Mouse (Mus musculus): ENCODE data around the gene Vmn2r14. TPM values are rescaled to one million over a fixed set of nuclear protein-coding genes. Genes with fewer than 3 reads are reported as not detected.
"Not testable (repeated sequence)": the region's sequence is repeated elsewhere in the genome, so short reads cannot be mapped to it uniquely, and the experiment has no call there.

Vmn2r14 gene
- not detected in 2 replicates for total RNA-seq (2014; rRNA removed)
- polyA plus RNA-seq (2012; rRNA removed), result not detected in 2 replicates

- TF ChIP-seq POLR2A (IDR thresholded peaks at IDR 0.05; ENCODE audit: extremely low read depth, insufficient read depth, low read length), result no peak
- no peak for TF ChIP-seq CTCF (IDR thresholded peaks at IDR 0.05; ENCODE audit: low read depth, low read length)
- no peaks in the 10 kb centered on the region for H3K79me2 ChIP-seq (ENCODE audit: control insufficient read depth, insufficient read depth, low read length)
- no peak for DNase-seq (ENCODE audit: extremely low read depth, low read depth, low spot score)
- H3K9ac ChIP-seq (ENCODE audit: low read depth, low read length), result no peak within 1 kb of the TSS
- no peak within 1 kb of the TSS for H3K27ac ChIP-seq (replicated peaks; ENCODE audit: insufficient read depth, low read depth, low read length)
- H3K27me3 ChIP-seq (ENCODE audit: control insufficient read depth, insufficient read depth, low read length), result no peaks in the 10 kb centered on the region
- no peaks in the 10 kb centered on the region for H3K4me1 ChIP-seq (ENCODE audit: control insufficient read depth, insufficient read depth, low read length)
- no peaks in the 10 kb centered on the region for H3K36me3 ChIP-seq (ENCODE audit: control insufficient read depth, insufficient read depth, low read length)
- WGBS, result 64% methylated on average over 3 of the region's 3 CpGs
- no peak within 1 kb of the TSS for H3K4me3 ChIP-seq (ENCODE audit: insufficient read depth, low read depth, low read length)
Measured at GRCm38 (mm10) chr5:109224608-109225007, at the start of gene Vmn2r14. Gene Vmn2r14, minus strand, starts transcription at chr5:109224708.

- WGBS, result 41% methylated on average over 2 of the region's 2 CpGs
- not testable (repeated sequence) for DNase-seq (ENCODE audit: extremely low read depth, low read depth, low spot score); H3K9ac ChIP-seq (ENCODE audit: low read depth, low read length); H3K79me2 ChIP-seq (ENCODE audit: control insufficient read depth, insufficient read depth, low read length); H3K4me1 ChIP-seq (ENCODE audit: control insufficient read depth, insufficient read depth, low read length); H3K27ac ChIP-seq (replicated peaks; ENCODE audit: insufficient read depth, low read depth, low read length); H3K27me3 ChIP-seq (ENCODE audit: control insufficient read depth, insufficient read depth, low read length); H3K36me3 ChIP-seq (ENCODE audit: control insufficient read depth, insufficient read depth, low read length); H3K4me3 ChIP-seq (ENCODE audit: insufficient read depth, low read depth, low read length)
Measured at GRCm38 (mm10) chr5:109192099-109192498, 32.4 kb downstream of the Vmn2r14 start, which contains the start of gene Vmn2r13. Gene Vmn2r13, minus strand, starts transcription at chr5:109192199.

- 78% methylated on average over 4 of the region's 4 CpGs for WGBS
- not testable (repeated sequence) for H3K36me3 ChIP-seq (ENCODE audit: control insufficient read depth, insufficient read depth, low read length)
Measured at GRCm38 (mm10) chr5:109166851-109167250, 57.7 kb downstream of the Vmn2r14 start.

More at GRCm38 (mm10) chr5:109166851-109167250, 57.7 kb downstream of the Vmn2r14 start:
- H3K4me3 ChIP-seq (ENCODE audit: insufficient read depth, low read depth, low read length); H3K9ac ChIP-seq (ENCODE audit: low read depth, low read length); H3K27ac ChIP-seq (replicated peaks; ENCODE audit: insufficient read depth, low read depth, low read length); DNase-seq (ENCODE audit: extremely low read depth, low read depth, low spot score); H3K27me3 ChIP-seq (ENCODE audit: control insufficient read depth, insufficient read depth, low read length); H3K79me2 ChIP-seq (ENCODE audit: control insufficient read depth, insufficient read depth, low read length); H3K4me1 ChIP-seq (ENCODE audit: control insufficient read depth, insufficient read depth, low read length): not testable (repeated sequence)

Other genes with a start within 250 kb of the Vmn2r14 start
- not detected in 2 replicates for gene Vmn2r10, start 218.2 kb downstream of the Vmn2r14 start, total RNA-seq (2014; rRNA removed)
- gene Vmn2r10, start 218.2 kb downstream of the Vmn2r14 start, polyA plus RNA-seq (2012; rRNA removed), result not detected in 2 replicates
- gene Vmn2r11, start 165.1 kb downstream of the Vmn2r14 start, total RNA-seq (2014; rRNA removed), result not detected in 2 replicates
- gene Vmn2r11, start 165.1 kb downstream of the Vmn2r14 start, polyA plus RNA-seq (2012; rRNA removed), result not detected in 2 replicates
- gene Vmn2r12, start 126.8 kb downstream of the Vmn2r14 start, total RNA-seq (2014; rRNA removed), result not detected in 2 replicates
- gene Vmn2r12, start 126.8 kb downstream of the Vmn2r14 start, polyA plus RNA-seq (2012; rRNA removed), result not detected in 2 replicates
- not detected in 2 replicates for gene Vmn2r13, start 32.5 kb downstream of the Vmn2r14 start, total RNA-seq (2014; rRNA removed)
- not detected in 2 replicates for gene Vmn2r13, start 32.5 kb downstream of the Vmn2r14 start, polyA plus RNA-seq (2012; rRNA removed)
- gene Vmn2r15, start 72.9 kb upstream of the Vmn2r14 start, total RNA-seq (2014; rRNA removed), result not detected in 2 replicates
- gene Vmn2r15, start 72.9 kb upstream of the Vmn2r14 start, polyA plus RNA-seq (2012; rRNA removed), result not detected in 2 replicates
- not detected in 2 replicates for gene Vmn2r16, start 105.5 kb upstream of the Vmn2r14 start, total RNA-seq (2014; rRNA removed)
- gene Vmn2r16, start 105.5 kb upstream of the Vmn2r14 start, polyA plus RNA-seq (2012; rRNA removed), result not detected in 2 replicates
- gene Vmn2r17, start 195.0 kb upstream of the Vmn2r14 start, total RNA-seq (2014; rRNA removed), result not detected in 2 replicates
- gene Vmn2r17, start 195.0 kb upstream of the Vmn2r14 start, polyA plus RNA-seq (2012; rRNA removed), result not detected in 2 replicates

Measured in liver, adult 2 months (tissue).